Mouse (Mus musculus) bone marrow, adult 2 months (tissue): Measurements from ENCODE around the gene Bloc1s5.

Experiments used
- CTCF ChIP-seq: fragments of 200-500 bp; IDR thresholded peaks from 2 replicates; pipeline ENCODE4 v1.5.1; 2011; ENCODE audit warnings: low read length, control low read depth; ENCODE audit not compliant: control insufficient read depth, insufficient read depth
- POLR2A ChIP-seq: fragments of 200-500 bp; IDR thresholded peaks from 2 replicates; pipeline ENCODE4 v1.6.1; 2011; ENCODE audit warnings: low read depth, mild to moderate bottlenecking, control low read depth, low read length, borderline replicate concordance; ENCODE audit not compliant: control insufficient read depth

DNA sequence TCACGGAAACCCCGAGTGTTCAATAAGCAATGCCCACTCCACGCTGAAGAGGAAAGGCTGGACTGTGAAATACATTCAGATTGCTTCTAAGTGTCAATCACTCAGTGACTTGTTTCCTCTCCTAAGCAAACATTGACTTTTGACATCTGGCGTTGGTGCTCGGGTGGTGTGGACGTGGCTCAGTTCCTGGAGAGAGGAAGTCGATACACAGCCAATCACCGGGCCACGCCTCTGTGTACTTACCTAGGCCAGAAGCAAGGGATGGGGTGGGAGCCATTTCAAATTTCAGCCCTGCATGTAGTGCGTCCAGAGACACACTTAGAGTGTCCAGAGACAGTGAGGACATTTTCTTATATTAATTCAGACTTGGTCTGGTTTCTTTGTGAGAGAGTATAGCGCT, 80.3 kb downstream of the Bloc1s5 start:
- TF ChIP-seq CTCF (no peak), POLR2A (no peak)
